In the genomic region with DNA sequence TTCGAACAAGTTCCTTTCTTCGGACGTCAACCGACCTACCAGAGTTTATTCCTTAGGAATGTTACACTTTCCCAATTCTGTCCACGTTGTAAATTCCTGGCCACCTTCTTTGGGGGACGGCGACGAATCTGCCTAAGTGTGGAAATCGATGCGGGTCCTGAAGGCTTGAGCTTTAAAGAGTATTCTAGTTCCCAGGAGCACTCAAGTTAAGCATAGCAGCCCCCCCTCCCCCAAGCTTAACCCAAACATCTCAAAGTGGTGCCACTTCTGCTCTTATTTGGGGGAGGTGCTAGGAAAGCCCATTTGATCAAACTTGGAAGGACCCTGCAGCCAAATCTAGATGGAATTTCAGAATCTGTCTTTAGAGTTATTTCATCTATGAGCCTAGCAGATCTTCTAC, we compare ENCODE assay signal across 9 mouse cellular contexts. TPM values are rescaled to one million over a fixed set of nuclear protein-coding genes. Genes with fewer than 3 reads are reported as not detected.
DNase-seq lines count a peak whose midpoint lies in the region; ATAC-seq and TF ChIP-seq lines count a peak whose summit lies in the region.
"Had no signal": no experiment of that assay in that cellular context is flagged by ENCODE, and none has a peak within 500 bp of the region (broad histone marks: within the 10 kb centered on the region; RNA-seq: fewer than 3 reads in every experiment).

No protein-coding gene starts in this region.

- H3K27me3 ChIP-seq in heart, embryonic 10.5 days (ENCODE audit: insufficient read depth, poor library complexity, severe bottlenecking) = peaks cover 100% of the 10 kb centered on the region
- H3K27me3 ChIP-seq in stomach, embryonic 14.5 days (ENCODE audit: control insufficient read depth, insufficient read depth, low read length) = peaks cover 82% of the 10 kb centered on the region
- H3K27me3 ChIP-seq in stomach, postnatal 0 days (ENCODE audit: control insufficient read depth, insufficient read depth, low read length) = peaks cover 31% of the 10 kb centered on the region; the same call in 1 of the 2 replicates
- peaks cover 99% of the 10 kb centered on the region for H3K27me3 ChIP-seq in limb, embryonic 15.5 days

- no peaks in the 10 kb centered on the region for H3K36me3 ChIP-seq in heart, embryonic 10.5 days
- H3K36me3 ChIP-seq in stomach, embryonic 14.5 days (ENCODE audit: control insufficient read depth, insufficient read depth, low read length) = no peaks in the 10 kb centered on the region
- no peaks in the 10 kb centered on the region for H3K36me3 ChIP-seq in stomach, postnatal 0 days (ENCODE audit: control insufficient read depth, insufficient read depth, low read length)
- H3K36me3 ChIP-seq in limb, embryonic 15.5 days = no peaks in the 10 kb centered on the region

- TF ChIP-seq CTCF in stomach, postnatal 0 days (IDR thresholded peaks at IDR 0.05; ENCODE audit: low read depth) = no peak

- H3K9me3 ChIP-seq in heart, embryonic 10.5 days = no peaks in the 10 kb centered on the region
- no peaks in the 10 kb centered on the region for H3K9me3 ChIP-seq in stomach, embryonic 14.5 days (ENCODE audit: control insufficient read depth, low read depth, low read length)
- no peaks in the 10 kb centered on the region for H3K9me3 ChIP-seq in stomach, postnatal 0 days (ENCODE audit: control insufficient read depth, low read length)
- no peaks in the 10 kb centered on the region for H3K9me3 ChIP-seq in limb, embryonic 15.5 days

- no peak for ATAC-seq in stomach, embryonic 14.5 days (ENCODE audit: insufficient number of reproducible peaks, insufficient read depth, low FRiP score, low read depth)
- no peak for ATAC-seq in stomach, postnatal 0 days (ENCODE audit: low FRiP score, low TSS enrichment)
- ATAC-seq in limb, embryonic 15.5 days (ENCODE audit: insufficient number of reproducible peaks, low FRiP score, low TSS enrichment, low read depth) = no peak

- intact Hi-C loops in heart, postnatal 14 days (cut with DNase I) = no loop called here

- H3K9ac ChIP-seq in stomach, embryonic 14.5 days (replicated peaks; ENCODE audit: low read depth, low read length) = no peak overlapping the region
- no peak overlapping the region for H3K9ac ChIP-seq in stomach, postnatal 0 days (ENCODE audit: low read length)
- no peak overlapping the region for H3K9ac ChIP-seq in limb, embryonic 15.5 days

- peaks cover 55% of the 10 kb centered on the region for H3K4me1 ChIP-seq in heart, embryonic 10.5 days
- H3K4me1 ChIP-seq in stomach, embryonic 14.5 days (ENCODE audit: control insufficient read depth, insufficient read depth, low read length) = peaks cover 27% of the 10 kb centered on the region
- H3K4me1 ChIP-seq in stomach, postnatal 0 days (replicated peaks; ENCODE audit: control insufficient read depth, insufficient read depth) = peaks cover 3% of the 10 kb centered on the region; the same call in 1 of the 2 replicates
- H3K4me1 ChIP-seq in limb, embryonic 15.5 days = peaks cover 40% of the 10 kb centered on the region

- WGBS in heart, embryonic 10.5 days = under 1% methylated on average over 10 of the region's 10 CpGs
- under 1% methylated on average over 10 of the region's 10 CpGs for WGBS in stomach, embryonic 14.5 days
- under 1% methylated on average over 10 of the region's 10 CpGs for WGBS in stomach, postnatal 0 days
- 1% methylated on average over 10 of the region's 10 CpGs for WGBS in limb, embryonic 15.5 days

- H3K4me2 ChIP-seq in stomach, embryonic 14.5 days (replicated peaks; ENCODE audit: low read depth, low read length) = peak overlapping the region; percentile 71
- H3K4me2 ChIP-seq in stomach, postnatal 0 days (replicated peaks; ENCODE audit: low read depth) = no peak overlapping the region
- peak overlapping the region; percentile 78 for H3K4me2 ChIP-seq in limb, embryonic 15.5 days

- peak overlapping the region; percentile 73 for H3K4me3 ChIP-seq in heart, embryonic 10.5 days
- peak overlapping the region; percentile 42 for H3K4me3 ChIP-seq in stomach, embryonic 14.5 days (ENCODE audit: low read depth, low read length)
- H3K4me3 ChIP-seq in stomach, postnatal 0 days (ENCODE audit: low read depth, low read length) = no peak overlapping the region
- peak overlapping the region; percentile 45 for H3K4me3 ChIP-seq in limb, embryonic 15.5 days

- DNase-seq in heart, embryonic 10.5 days (ENCODE audit: low spot score) = no peak
- no peak for DNase-seq in heart, postnatal 14 days
- DNase-seq in stomach, postnatal 0 days (ENCODE audit: low spot score) = no peak
- DNase-seq in adrenal gland, adult 8-10 months = no peak
- DNase-seq in kidney, adult 18-20 months = no peak
- DNase-seq in right cerebral cortex, postnatal 14 days = no peak

- no peak for TF ChIP-seq EP300 in stomach, postnatal 0 days (optimal IDR thresholded peaks at IDR 0.05)

- no peak overlapping the region for H3K27ac ChIP-seq in heart, embryonic 10.5 days
- no peak overlapping the region for H3K27ac ChIP-seq in stomach, embryonic 14.5 days (ENCODE audit: low read length)
- no peak overlapping the region for H3K27ac ChIP-seq in stomach, postnatal 0 days (replicated peaks)
- no peak overlapping the region for H3K27ac ChIP-seq in limb, embryonic 15.5 days

RNA-seq across cellular contexts. Expression of gene Lhx1, which starts 1.1 kb away (rescaled TPM):
- polyA plus RNA-seq in heart, embryonic 10.5 days (2016; fragmentation: Nextera tagmentation; extraction: Ambion mirVana) = 0.09 TPM in 1 of 2 replicates, not detected in the other
- total RNA-seq in heart, postnatal 14 days (2021) = not detected
- polyA plus RNA-seq in stomach, embryonic 14.5 days (2014; fragmentation: Nextera tagmentation; extraction: Ambion mirVana) = 0.06 TPM in 1 of 2 replicates, not detected in the other
- polyA plus RNA-seq in stomach, postnatal 0 days (2015; fragmentation: Nextera tagmentation; extraction: Ambion mirVana) = not detected in 2 replicates
- 0.09 TPM in 1 of 2 replicates, not detected in the other for polyA plus RNA-seq in limb, embryonic 15.5 days (2015; fragmentation: Nextera tagmentation; extraction: Ambion mirVana)
- under 1 TPM in 1 of 4 experiments, not detected in 3; 0.52 TPM for total RNA-seq in adrenal gland, adult 8-10 months (2022)
- total RNA-seq: adrenal gland, adult 18-20 months had no signal

RNA-seq across cellular contexts. Expression of gene Aatf, which starts 13.1 kb away (rescaled TPM):
- polyA plus RNA-seq in heart, embryonic 10.5 days (2016; fragmentation: Nextera tagmentation; extraction: Ambion mirVana) = 33.3 and 45.3 TPM in 2 replicates
- total RNA-seq in heart, postnatal 14 days (2021) = 10 to 100 TPM; 11.0 to 12.3 TPM
- polyA plus RNA-seq in stomach, embryonic 14.5 days (2014; fragmentation: Nextera tagmentation; extraction: Ambion mirVana) = 50.4 and 51.2 TPM in 2 replicates
- 24.3 and 24.8 TPM in 2 replicates for polyA plus RNA-seq in stomach, postnatal 0 days (2015; fragmentation: Nextera tagmentation; extraction: Ambion mirVana)
- 49.4 and 51.5 TPM in 2 replicates for polyA plus RNA-seq in limb, embryonic 15.5 days (2015; fragmentation: Nextera tagmentation; extraction: Ambion mirVana)
- 10 to 100 TPM; 23.8 to 27.9 (median 24.0) TPM for total RNA-seq in adrenal gland, adult 8-10 months (2022)
